Mouse (Mus musculus) large intestine, adult 2 months (tissue): ENCODE measurements around the gene Mri1. TPM values are rescaled to one million over a fixed set of nuclear protein-coding genes. Genes with fewer than 3 reads are reported as not detected.

Experiments
- DNase-seq: peaks from one replicate; pipeline ENCODE4 v3.0.0-alpha.2; 2012; ENCODE audit warnings: low read depth, low spot score
- WGBS: fragments of 180-500 bp; shearing (Covaris S2); methylation state at CpG from one replicate; pipeline ENCODE4 v1.1.7; 2018; 5-methylcytosine and 5-hydroxymethylcytosine counted together
- polyA plus RNA-seq: library from polyadenylated mRNA; depleted of rRNA; stranded (reverse); fragments of >200 nt; gene quantifications from 2 replicates; pipeline ENCODE4 v1.2.3, GENCODE M21; 2012

The Mri1 gene
- polyA plus RNA-seq, 1 experiment: 23.6 TPM

DNA sequence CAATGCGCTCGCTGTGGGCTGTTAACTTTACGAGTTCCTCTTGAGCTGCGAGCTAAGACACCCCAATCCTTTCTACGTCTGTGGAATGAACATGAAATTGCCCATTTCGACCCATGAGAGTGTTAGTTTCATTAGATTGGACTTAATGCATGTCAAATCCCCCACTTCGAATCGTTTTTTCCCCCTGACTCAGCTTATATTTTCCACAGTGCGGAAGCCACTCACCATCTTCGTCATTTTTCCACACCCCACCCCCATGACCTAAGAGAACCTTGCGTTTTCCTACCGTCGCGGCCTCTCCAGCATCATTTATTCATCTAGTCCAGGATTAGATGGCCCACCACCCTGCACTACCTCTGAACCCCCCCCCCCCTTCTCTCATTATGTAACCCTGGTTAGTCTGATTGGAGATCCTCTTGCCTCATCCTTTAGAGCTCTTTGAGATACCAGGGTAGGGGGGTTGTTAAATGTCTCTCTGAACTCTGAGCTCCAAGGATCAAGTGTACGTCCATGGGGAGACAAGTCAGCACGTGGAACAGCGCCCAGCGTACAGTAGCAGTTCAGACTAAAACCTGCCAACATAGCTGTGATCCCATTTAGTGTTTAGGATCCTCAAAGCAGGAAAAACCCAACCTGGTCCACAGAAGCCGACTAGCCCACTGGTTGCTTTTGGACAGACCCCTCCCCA lies 19.4 kb downstream of the Mri1 start:
- WGBS: 12% methylated on average over 19 of the region's 19 CpGs
- no peak for DNase-seq

DNA sequence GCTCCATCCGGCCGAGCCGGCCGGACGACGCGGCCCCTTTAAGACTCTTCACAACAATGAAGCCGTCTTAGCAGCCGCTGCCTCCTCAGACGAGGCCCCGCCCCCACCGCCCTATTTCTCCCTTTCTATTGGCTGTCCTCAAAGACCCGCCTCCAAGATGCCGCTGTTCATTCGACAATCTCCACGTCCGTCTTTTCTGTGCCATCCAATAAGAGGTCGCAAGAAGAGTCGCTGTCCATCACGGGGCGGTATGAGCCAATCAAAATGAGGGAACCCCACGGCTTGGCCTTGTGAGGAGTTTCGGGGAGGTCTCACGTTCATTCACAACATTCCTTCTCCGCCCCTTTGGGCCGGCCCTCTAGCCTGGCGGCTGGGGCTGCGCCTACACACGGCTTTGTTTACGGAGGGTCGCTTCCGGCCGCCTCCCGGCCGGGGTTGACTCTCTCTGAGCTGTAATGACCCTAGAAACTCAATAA lies 20.1 kb downstream of the Mri1 start, which contains the start of gene Zswim4:
Gene Zswim4, minus strand, starts transcription at position 58 of the 476 bp plus-strand sequence.
- 0% methylated on average over 35 of the region's 35 CpGs for WGBS
- peak; percentile 99 for DNase-seq

DNA sequence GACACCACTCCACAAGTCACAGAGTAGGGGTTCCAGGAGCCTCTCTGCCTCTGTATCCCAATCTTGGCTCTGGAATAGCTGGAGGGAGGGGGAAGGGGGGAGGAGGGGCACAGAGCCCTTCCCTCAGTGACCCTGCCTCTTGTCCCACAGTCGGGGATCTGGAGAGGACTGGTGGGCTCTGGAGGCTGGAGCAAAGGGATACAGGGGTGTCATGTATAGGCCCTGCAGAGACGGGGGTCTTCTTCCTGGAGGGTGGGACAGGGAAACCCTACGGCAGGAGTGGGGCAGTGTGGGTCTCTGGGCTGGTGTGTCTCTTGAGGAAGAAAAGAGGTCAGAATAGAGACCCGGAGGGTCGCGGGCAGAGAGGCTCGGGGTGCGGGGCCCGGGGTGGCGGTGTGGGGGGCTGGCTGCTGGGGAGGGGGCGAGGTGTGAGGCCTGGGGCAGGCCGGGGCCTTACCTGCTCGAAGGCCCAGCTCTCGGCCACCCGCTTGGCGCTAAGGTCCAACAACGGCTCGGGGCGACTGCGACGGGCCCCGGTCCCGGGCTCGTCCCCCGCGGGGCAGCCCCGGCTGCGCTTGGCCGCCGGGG lies 20.6 kb downstream of the Mri1 start:
- 1% methylated on average over 30 of the region's 30 CpGs for WGBS
- no peak for DNase-seq

DNA sequence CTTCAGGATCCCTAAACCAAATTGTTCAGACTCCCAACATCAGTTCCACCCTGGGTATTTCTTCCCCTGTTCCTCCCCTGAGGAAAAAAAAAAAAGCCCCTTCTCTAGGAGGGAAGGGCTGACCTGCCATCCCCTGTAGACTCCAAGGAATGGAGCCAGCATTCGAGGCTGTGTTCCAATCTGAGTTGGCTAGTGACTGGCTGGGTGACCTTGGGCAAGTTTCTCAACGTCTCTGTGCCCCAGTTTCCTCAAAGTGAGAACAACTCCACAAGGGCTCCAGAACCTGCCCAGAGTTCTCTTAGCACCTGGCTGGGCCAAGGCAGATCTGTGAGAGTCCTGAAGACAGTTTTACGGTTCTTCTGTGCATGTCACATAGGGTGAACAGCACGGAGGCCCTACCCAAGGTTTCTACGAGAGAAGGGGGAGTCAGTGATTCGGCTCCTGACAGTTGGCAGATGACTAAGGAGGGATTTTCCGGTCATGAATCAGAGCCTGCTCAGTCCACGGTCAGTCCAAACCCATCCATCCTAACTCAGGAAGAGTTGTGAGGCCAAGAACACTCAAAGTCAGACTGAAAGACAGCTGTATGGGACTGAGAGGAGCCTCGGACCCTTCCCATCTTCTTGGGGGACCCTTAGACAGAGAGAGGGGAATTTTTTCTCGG lies 21.2 kb downstream of the Mri1 start:
- 5% methylated on average over 10 of the region's 10 CpGs for WGBS

DNA sequence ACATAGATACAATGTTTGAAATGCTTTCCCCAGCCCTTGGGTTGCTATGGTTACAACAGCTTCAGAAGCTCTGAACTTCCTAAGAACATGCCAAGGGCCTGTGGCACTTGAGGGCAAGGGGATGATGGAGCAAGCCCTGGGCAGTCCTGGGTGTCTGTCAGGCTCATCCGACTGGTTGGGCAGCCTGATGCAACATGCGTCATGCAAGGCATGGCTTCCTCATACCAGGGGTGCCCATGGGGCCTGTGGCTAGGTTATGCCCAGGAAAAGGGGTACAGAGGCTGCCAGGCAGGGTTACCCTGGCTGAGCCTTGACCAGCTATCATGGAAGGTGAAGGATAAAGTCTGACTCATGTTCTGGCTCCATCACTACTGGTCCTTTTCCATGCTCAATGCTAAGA lies 24.1 kb downstream of the Mri1 start:
- DNase-seq: no peak
- WGBS: 77% methylated on average over 2 of the region's 2 CpGs

More for the DNA sequence above, 21.2 kb downstream of the Mri1 start:
- no peak for DNase-seq

DNA sequence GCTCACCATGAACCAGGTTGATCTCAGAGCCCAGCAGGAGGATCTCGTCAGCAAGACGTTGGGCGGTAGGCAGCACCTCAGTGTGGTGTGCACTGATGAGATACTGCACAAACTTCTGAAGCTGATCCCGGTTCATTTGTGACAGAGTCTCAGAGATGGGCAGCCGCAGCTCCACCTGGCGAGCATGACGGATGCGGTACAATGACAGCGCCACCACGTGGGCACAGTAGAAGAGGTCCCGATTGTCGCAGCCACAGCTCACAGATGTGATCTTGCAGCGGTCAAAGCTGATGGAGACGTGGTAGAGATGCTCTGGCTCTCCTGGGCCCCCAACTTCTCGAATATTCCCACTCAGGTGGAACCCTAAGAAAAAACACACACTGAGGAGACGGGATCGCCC lies 26.4 kb downstream of the Mri1 start:
- 80% methylated on average over 17 of the region's 17 CpGs for WGBS
- DNase-seq: no peak

DNA sequence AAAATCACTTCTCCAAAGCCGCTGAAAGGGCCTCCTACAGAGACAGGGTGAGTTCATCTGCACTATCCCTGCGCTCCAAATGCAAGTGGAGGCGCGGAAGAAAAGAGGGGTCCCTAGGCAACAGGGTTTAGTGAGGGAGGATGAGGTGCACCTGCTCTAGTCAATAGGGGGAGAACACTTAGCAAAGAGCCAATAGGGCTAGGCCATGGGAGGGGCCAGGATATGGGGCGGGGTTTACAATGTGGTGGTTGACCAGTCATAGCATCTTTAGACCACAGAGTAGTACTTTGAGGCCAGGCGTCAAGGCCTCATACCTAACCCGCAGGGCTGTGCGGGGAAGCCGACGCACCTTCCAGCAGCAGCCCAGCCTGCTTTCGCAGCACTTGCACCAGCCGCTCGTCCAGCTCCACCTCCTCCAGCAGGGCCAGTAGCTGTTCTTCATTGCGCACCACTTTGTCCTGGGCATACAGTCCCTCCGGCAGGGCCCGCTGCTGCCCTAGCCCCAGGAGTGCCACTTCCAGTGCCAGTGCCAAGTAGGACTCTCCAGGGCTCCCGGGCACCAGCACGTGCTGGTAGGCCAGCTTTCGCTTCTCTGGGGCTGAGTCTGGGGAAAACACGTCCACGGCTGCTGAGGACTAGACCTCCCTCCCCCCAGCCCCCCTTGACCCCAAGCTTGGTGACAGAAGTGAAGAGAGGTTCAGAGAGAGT lies 33.6 kb downstream of the Mri1 start:
- WGBS: 92% methylated on average over 21 of the region's 21 CpGs
- DNase-seq: no peak

DNA sequence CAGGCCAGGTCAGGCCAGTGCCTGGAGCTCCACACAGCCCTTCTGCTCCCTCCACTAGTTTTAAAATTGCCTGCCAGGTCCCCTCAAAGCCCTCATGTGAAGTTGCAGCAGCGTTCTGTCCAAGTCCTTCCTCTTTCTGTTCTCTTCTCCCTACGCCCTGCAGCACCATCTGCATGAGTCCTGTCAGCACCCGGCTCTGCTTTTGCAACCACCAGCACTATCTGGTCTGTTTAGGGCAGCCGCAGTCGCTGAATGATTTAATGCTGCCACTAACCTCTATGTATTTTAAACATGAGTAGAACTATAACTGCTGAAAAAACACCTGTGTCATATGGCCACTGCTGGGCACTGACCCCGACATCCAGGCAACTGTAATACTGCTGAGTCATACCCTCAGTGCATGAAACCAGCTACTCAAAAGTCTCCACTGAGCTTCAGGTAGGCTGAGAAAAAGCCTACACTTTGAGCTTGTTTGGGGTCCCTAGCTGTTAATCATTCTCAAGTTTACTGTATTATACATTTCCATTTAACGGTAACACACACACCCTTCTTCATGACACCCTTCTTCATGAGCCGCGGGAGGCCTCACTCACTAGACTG lies 34.5 kb downstream of the Mri1 start:
- WGBS: 81% methylated on average over 9 of the region's 9 CpGs
- DNase-seq: no peak

DNA sequence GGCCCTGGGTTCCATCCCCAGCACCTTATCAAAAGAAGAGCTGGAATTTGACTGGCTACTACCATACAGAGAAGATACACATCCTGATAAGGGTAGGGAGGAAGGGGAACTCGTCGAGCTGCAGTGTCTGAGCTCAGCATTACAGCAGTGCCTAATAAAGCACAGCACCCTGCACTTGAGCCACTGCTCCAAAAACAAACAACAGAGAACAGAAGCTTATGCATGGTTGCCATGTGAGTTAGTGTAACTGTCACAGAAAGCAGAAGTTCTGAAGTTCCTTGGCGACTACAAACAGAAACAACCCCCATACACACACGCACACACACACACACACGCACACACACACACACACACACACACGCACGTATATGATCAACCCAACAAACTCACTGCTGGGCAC lies 37.0 kb downstream of the Mri1 start:
- WGBS: 71% methylated on average over 7 of the region's 7 CpGs
- DNase-seq: no peak

DNA sequence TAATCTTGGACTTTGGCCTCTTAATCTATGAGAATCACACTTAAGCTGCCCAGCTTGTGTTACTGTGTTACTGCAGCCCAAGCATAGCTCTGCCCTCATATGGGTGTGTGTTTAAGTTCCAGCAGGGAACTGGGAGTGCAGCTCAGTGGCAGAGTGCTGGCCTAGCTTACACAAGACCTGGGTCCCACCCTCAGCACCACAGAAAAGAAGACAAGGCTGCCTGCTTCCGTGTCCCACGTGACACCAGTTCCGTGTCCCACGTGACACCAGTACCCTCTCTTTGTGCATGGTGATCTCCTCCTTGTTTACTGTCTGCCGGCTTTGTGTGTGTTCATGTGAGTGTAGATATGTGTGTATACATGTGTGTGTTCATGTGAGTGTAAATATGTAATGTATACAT lies 39.0 kb downstream of the Mri1 start:
- no peak for DNase-seq
- WGBS: 92% methylated on average over 5 of the region's 5 CpGs

DNA sequence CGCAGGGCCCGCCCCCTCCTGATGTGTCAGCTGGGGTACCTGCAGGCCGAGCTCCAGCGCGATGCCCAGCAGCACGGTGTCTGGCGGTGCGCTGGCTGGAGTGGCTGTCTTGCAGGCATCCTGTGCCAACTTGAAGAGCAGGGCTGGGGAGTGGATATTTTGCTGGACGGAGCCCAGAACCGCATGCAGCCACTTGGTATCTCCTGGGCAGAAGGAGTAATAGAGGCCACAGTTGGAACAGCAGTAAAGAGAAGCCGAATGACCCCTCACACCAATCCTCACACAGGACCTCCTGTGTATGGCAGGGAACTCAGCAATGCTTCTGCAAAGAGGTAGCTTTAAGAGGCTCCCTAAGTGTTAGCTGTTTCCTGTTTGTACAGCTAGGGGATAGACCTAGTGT lies 39.9 kb downstream of the Mri1 start:
- WGBS: 94% methylated on average over 11 of the region's 11 CpGs

DNA sequence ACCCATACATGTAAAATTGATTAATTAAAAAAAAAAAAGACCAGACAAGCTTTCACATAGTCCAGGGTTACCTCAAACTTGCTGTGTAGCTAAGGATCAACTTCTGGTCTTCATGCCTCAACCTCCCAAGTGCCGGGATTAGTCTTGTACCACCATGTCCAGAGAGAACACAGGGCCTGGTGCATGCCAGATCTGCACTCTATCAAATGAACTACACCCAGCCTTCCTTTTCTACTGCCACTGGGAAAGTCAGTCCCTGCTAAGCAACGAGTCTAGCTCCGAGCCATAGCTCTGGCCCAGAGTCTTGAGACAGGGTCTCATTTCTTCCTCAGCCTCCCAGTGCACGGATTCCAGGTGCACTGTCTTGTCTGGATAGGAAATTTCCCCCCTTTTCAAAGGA lies 43.8 kb downstream of the Mri1 start:
- DNase-seq: no peak
- 88% methylated on average over 4 of the region's 4 CpGs for WGBS

More for the DNA sequence above, 39.9 kb downstream of the Mri1 start:
- DNase-seq: no peak

DNA sequence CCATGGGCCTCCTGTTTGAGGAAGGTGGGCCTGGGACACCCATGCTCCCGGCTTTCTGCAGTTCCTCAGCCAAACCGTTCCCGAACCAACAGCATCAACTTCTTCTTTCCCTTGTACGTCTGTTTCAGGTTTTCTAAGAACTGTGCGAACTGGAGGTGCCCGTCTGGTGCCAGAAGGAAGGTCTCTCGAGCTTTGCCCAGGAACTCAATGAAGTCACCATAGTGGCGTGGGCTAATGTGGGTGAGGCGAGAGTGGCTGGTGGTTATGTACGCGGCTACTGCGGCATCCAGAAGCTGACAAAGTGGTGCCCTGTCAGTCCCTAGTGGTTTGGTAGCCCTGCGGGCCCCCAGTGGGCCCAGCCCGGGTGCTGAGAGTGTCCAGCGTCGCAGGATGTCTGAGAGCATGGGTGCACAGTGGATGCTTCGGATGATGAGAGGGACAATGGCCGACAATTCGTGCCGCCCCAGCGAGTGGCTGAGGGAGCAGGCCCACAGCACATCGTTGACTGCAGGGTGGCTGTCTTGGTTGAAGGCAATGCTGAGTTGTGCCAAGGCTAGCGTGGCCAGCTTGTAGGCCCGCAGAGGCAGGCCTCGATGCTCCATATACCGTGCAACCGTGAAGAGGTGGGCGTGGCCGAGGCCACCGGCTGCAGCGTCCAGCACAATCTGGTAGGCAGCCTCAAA lies 45.1 kb downstream of the Mri1 start:
- DNase-seq: no peak
- 88% methylated on average over 31 of the region's 31 CpGs for WGBS

DNA sequence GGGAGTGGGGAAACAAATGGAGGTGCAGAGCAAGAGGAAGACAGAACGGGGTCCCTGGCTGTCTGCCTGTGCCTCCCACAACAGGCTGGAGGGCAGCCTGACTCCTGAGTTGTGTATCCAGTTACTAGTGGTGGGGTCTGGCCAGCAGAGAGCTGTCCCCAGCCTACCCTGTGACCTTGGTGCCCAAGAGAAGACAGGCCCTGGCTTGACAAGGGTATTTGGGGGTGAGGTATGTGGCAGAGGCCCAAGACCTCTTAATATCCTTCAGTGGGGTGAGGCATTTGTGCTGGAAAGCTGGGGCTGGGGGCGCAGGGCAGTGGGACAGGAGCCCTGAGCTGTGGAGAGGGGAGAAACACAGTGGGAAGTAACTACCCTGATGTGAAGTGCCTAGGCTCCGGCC lies 45.9 kb downstream of the Mri1 start:
- WGBS: 85% methylated on average over 3 of the region's 3 CpGs
- DNase-seq: no peak

DNA sequence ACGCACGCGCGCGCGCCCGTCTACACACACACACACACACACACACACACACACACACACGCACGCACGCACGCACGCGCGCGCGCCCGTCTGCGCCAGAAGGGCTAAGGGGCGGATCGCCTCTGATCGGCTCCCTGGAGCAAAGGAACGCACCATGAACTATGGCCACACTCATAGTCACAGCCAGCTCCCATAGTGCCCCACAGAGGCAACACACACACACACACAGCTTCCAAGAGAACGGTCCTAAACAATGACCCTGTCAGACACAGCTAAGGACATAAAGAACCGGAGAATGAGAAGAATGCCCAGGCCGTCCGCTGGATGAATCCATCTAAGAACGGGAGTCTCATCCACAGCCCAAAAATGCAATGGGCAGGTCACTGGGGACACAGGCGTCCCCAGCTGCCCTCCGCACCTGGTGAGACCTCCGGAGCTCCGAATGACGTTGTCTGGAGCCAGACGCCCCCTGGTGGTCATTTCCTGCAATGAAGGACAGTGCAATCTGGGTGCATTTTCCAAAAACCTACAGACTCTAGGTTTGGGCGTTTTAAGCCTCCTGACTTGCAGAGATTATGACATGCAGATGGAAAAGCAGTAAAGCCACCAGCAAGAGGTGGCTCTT lies 46.8 kb downstream of the Mri1 start:
- no peak for DNase-seq
- WGBS: 56% methylated on average over 34 of the region's 34 CpGs

DNA sequence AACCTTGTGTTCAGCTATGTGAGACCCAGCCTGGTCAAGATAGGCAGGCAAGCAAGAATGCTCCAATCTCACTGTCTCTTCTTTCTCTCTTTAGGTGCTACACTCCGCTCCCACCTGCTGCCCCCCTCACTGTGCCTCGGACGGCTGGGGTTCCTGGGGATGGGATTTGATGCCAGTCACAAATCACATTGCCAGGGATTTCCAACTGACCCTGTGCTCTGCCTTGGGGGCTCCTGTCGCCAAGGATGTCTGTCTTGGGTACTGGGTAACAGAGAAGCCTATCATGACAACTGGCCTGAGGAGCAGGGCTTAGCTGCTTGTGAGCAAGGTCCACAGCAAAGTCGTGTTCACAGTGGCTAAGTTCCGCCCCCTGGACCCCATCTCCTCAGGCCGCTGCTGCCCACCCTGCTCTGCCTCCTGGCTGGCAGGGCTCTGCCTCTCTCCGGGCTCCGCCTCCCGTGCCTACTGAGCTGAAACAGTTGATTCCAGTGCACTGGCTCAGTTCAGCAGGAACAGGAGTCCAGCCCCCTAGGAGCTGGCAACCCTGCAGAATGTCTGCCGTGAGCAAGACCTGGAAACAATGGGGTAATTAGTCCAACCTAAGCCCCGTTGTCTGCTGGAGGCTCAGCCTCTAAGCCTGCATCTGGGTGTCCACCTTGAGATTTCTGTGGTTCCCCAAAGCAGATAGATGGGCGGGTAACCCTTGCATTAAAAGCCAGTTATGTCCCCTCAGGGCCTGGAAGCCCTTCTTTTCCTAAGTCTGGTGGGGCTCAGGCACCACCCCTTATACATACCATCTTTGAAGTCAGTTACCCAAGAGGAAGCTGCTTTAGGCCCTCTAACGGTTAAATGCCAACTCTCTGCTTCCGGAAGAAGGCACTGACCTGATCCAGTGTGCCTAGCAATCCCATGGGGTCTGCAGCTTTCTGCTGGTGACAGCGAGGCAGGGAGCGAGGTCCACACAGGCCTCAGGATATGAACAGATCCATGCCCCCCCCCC lies 48.4 kb downstream of the Mri1 start:
- WGBS: 65% methylated on average over 17 of the region's 17 CpGs

DNA sequence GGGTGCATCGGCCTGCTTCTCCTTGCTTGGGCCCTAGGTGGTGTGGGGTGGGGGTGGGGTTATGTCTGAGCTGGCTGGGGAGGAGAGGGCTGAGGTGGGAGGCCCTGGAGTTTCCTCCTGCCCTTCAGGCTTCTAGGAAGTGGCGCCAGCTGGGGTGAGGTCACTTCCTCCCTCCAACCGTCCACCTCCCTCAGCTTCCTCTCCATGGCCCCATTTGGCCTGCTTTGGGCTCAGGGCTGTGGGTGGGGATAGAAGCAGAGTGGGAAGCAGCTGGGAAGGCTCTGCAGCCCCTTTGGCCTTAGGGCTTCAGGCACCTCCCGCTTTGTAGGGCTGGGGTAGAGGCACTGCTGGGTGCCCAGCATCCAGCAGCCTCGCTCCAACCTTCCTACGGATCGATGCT lies 49.3 kb downstream of the Mri1 start:
- DNase-seq: no peak
- WGBS: 64% methylated on average over 7 of the region's 7 CpGs

More for the DNA sequence above, 48.4 kb downstream of the Mri1 start:
- no peak for DNase-seq

DNA sequence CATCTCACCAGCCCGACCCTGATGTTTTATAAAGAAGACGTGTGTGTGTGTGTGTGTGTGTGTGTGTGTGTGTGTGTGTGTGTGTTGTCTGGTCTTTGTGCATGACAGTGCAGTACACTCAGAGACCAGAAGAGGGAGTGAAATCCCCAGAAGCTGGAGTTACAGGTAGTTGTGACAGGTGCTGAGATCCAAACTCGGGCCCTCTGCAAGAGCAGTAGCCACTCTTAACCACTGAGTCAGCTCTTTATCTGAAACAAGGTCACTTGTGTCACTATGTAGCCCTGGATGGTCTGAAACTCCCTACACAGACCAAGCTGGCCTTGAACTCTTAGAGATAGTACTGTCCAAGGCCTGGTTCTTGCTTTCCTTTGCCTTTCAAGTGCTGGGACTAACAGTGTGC lies 50.5 kb downstream of the Mri1 start:
- 89% methylated on average over 3 of the region's 3 CpGs for WGBS
- no peak for DNase-seq
